Mouse (Mus musculus): Measurements from ENCODE around the gene Trip12. TPM values are rescaled to one million over a fixed set of nuclear protein-coding genes. Genes with fewer than 3 reads are reported as not detected.

The Trip12 gene
- polyA plus RNA-seq, 1 experiment from 2014 or later: 70.3 TPM

Small RNA genes lying within 50 kb of the gene (microRNA-seq; reads per million reads assigned to microRNA genes)
- gene Mir5126: 37.7 reads per million, percentile 38 among the genes with 10 or more reads in this experiment

Other genes with a start within 250 kb of the Trip12 start
- gene Dner, start 144.3 kb downstream of the Trip12 start, polyA plus RNA-seq (2016; fragmentation: Nextera tagmentation; extraction: Ambion mirVana): 10.6 and 18.8 TPM in 2 replicates
- 9.8 and 10.9 TPM in 2 replicates for gene Fbxo36, start 675 bp downstream of the Trip12 start, polyA plus RNA-seq (2016; fragmentation: Nextera tagmentation; extraction: Ambion mirVana)
- 2.6 and 7.6 TPM in 2 replicates for gene Slc16a14, start 94.6 kb upstream of the Trip12 start, polyA plus RNA-seq (2016; fragmentation: Nextera tagmentation; extraction: Ambion mirVana)